Mouse (Mus musculus) kidney, embryonic 14.5 days (tissue): ENCODE results near the gene Smurf2. TPM values are rescaled to one million over a fixed set of nuclear protein-coding genes. Genes with fewer than 3 reads are reported as not detected.
"Not testable (repeated sequence)": the region's sequence is repeated elsewhere in the genome, so short reads cannot be mapped to it uniquely, and the experiment has no call there.

Experiments used
- ATAC-seq: fragments of 200-750 bp; cut with Nextera tagmentation; 2 replicates; pipeline ENCODE4 v1.8.0; 2017; ENCODE audit warnings: moderate number of reproducible peaks, mild to moderate bottlenecking, moderate TSS enrichment, moderate library complexity; ENCODE audit not compliant: low FRiP score, low TSS enrichment
- H3K27ac ChIP-seq: fragments of 300-500 bp; sonication (generic); 2 replicates; pipeline ENCODE4 v1.5.1; 2014; ENCODE audit warnings: low read depth, mild to moderate bottlenecking, low read length, moderate library complexity, mixed read lengths
- H3K27me3 ChIP-seq: fragments of 300-500 bp; sonication (generic); 2 replicates; pipeline ENCODE4 v1.6.1; 2014; ENCODE audit warnings: mild to moderate bottlenecking, low read length; ENCODE audit not compliant: control insufficient read depth, insufficient read depth
- H3K36me3 ChIP-seq: fragments of 300-500 bp; sonication (generic); 2 replicates; pipeline ENCODE4 v1.6.1; 2014; ENCODE audit warnings: low read length, mixed read lengths; ENCODE audit not compliant: control insufficient read depth, insufficient read depth
- H3K4me1 ChIP-seq: fragments of 300-500 bp; sonication (generic); 2 replicates; pipeline ENCODE4 v1.6.1; 2014; ENCODE audit warnings: low read length, mixed read lengths; ENCODE audit not compliant: control insufficient read depth, insufficient read depth
- H3K4me2 ChIP-seq: fragments of 300-500 bp; sonication (generic); replicated peaks from 2 replicates; pipeline ENCODE4 v1.6.1; 2014; ENCODE audit warnings: low read depth, mild to moderate bottlenecking, low read length
- H3K4me3 ChIP-seq: fragments of 300-500 bp; sonication (generic); 2 replicates; pipeline ENCODE4 v1.5.1; 2014; ENCODE audit warnings: mild to moderate bottlenecking, low read length
- H3K9ac ChIP-seq: fragments of 300-500 bp; sonication (generic); 2 replicates; pipeline ENCODE4 v1.6.1; 2014; ENCODE audit warnings: low read depth, mild to moderate bottlenecking, low read length, moderate library complexity
- H3K9me3 ChIP-seq: fragments of 300-500 bp; sonication (generic); 2 replicates; pipeline ENCODE4 v1.6.1; 2016; ENCODE audit warnings: low read length; ENCODE audit not compliant: control insufficient read depth
- WGBS: fragments of 180-500 bp; shearing (Covaris S2); extraction: QIAGEN DNeasy Blood & Tissue Kit; methylation state at CpG from one replicate; pipeline ENCODE4 v1.1.7; 2014; 5-methylcytosine and 5-hydroxymethylcytosine counted together
- polyA plus RNA-seq: library from polyadenylated mRNA; unstranded; fragments of >200 nt; fragmentation: Nextera tagmentation; extraction: Ambion mirVana; gene quantifications from 2 replicates; pipeline ENCODE4 v1.2.1, GENCODE M21; 2014

The Smurf2 gene
- polyA plus RNA-seq, 1 experiment from 2014 or later = 19.1 TPM

DNA sequence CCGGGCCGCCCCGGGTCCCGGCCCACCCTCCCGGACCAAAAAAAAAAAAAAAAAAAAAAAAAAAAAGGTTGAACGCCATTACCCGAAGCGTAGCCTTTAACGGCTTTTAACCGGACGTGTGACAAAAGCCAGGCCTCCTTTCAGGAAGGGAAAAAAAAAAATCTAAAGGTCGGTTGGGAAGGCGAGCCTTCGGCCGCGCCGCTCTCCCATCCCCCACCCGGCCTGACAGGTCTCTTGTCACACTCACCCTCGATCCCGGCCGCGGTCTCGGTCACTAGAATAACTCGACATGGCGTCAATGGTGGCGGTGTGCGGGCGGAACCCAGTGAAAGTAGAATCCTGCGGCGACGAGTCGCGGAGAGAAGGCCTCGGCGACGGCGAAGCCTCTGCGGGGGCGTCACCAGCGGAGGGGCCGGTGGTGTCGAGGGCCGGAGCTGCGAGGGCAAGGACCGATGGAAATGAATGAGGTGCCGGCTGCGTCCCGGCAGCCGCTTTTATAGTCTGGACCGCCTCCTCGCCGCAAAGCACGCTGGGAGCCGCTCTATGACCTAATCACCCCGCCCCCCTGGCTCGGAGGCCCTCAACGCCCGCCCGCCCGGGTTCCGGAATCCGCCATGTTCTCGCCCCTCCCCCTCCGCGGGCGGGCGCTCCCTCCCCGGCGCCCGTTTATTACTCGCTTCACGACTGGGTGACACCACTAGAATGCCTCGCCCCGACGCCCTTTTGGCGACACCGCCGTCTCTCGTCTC, 132.3 kb downstream of the Smurf2 start:
- Histone ChIP-seq H3K9ac (peak overlapping the region; percentile 100), H3K36me3 (peaks cover 55% of the 10 kb centered on the region), H3K9me3 (no peaks in the 10 kb centered on the region), H3K4me2 (peak overlapping the region; percentile 67), H3K27me3 (no peaks in the 10 kb centered on the region), H3K27ac (peak overlapping the region; percentile 90), H3K4me1 (peaks cover 19% of the 10 kb centered on the region; the same call in 1 of the 2 replicates), H3K4me3 (peak overlapping the region; percentile 78)
- WGBS = under 1% methylated on average over 70 of the region's 79 CpGs
- peak; percentile 77 for ATAC-seq

DNA sequence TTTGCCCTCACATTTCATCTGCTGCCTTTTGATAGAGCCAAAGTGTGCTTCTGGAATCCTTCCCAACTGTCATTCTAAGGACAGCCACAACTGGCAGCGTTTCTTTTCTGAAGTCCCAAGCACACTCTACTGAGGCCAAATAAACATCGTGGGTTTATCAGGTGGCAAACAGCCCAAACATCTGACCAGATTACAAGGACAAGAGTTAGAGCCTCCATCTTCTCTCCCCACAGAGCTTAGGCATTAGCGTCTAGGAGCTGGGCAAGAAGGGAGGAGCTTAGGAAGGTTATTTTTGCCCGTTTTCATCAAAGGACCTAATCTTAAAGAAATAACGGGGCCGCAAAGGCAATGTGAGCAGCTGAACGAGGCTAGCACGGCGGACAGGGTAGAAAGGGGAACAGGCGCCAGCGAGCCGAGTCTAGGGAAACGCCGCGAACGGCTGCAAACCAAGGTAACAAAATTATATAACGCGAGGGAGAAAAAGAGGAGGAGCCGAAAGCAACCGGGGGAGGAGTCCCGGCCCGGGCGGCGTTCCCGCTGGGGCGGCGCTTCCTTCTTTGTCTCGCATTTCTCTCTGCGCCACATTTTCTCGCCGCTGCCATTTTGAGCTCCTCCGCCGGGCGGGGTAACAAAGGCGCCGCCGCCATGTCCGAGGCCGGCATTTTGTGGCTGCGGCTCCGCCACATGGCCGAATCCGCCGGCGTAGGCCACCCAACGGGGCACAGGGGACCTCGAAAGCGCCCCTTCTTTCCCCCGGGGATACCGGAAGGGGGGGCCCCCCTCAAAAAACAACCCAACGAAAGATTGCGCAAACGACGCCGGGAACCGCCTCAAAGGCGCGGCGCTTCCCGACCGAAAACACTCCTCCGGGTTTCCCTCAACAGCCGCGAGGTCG, 133.1 kb downstream of the Smurf2 start:
- Histone ChIP-seq H3K9ac (peak overlapping the region; percentile 100), H3K27ac (peak overlapping the region; percentile 90), H3K4me3 (peak overlapping the region; percentile 78), H3K36me3 (peaks cover 55% of the 10 kb centered on the region), H3K4me2 (peak overlapping the region; percentile 77), H3K4me1 (peaks cover 19% of the 10 kb centered on the region; the same call in 1 of the 2 replicates), H3K27me3 (no peaks in the 10 kb centered on the region), H3K9me3 (no peaks in the 10 kb centered on the region)
- ATAC-seq = peak; percentile 9; the same call in 1 of the 2 replicates
- under 1% methylated on average over 64 of the region's 65 CpGs for WGBS

DNA sequence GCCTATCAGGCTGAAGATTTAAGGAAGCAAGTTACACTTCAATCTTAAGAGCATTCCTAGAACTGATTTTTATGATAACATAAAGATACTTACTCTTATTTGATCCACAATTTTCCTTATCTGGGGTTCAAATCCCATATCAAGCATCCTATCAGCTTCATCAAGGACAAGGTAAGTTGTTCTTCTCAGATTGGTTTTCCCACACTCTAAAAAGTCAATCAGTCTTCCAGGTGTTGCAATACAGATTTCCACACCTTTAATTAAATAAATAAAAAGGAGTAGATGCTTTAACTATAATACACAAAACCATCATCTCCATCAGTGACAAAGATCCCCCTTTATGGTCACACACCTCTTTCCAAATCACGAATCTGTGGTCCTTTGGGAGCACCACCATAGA, 135.5 kb downstream of the Smurf2 start:
- H3K27ac ChIP-seq = no peak overlapping the region
- no peak overlapping the region for H3K4me2 ChIP-seq
- H3K9me3 ChIP-seq = no peaks in the 10 kb centered on the region
- H3K4me1 ChIP-seq = peaks cover 12% of the 10 kb centered on the region; the same call in 1 of the 2 replicates
- 77% methylated on average over 1 of the region's 1 CpGs for WGBS
- no peaks in the 10 kb centered on the region for H3K27me3 ChIP-seq
- H3K4me3 ChIP-seq = no peak overlapping the region
- ATAC-seq = no peak
- no peak overlapping the region for H3K9ac ChIP-seq
- peaks cover 71% of the 10 kb centered on the region for H3K36me3 ChIP-seq

DNA sequence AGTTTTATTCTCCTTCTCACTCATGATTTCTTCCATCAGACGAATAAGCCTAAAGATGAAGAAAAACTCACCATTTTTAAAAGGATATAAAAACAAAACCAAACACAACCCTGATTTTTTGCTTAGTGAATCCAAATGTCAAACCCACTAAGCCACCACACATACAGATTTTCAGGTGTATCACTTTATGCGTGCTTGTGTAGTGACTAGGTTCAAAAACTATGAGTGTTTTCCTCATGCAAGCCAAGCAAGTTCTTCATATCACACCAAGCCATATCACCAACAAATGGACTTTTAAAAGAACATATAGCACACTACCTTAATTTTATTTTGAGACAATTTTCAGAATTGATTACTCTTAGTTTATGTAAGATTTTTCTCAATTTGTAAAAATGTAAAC, 136.0 kb downstream of the Smurf2 start:
- Histone ChIP-seq H3K27ac (no peak overlapping the region), H3K36me3 (peaks cover 74% of the 10 kb centered on the region), H3K4me1 (0 out of 2 replicates have a peak, but pooled peaks cover 9% of the 10 kb centered on the region), H3K27me3 (no peaks in the 10 kb centered on the region), H3K4me3 (no peak overlapping the region), H3K9ac (no peak overlapping the region), H3K4me2 (no peak overlapping the region), H3K9me3 (no peaks in the 10 kb centered on the region)
- WGBS = 82% methylated on average over 2 of the region's 2 CpGs
- ATAC-seq = no peak

DNA sequence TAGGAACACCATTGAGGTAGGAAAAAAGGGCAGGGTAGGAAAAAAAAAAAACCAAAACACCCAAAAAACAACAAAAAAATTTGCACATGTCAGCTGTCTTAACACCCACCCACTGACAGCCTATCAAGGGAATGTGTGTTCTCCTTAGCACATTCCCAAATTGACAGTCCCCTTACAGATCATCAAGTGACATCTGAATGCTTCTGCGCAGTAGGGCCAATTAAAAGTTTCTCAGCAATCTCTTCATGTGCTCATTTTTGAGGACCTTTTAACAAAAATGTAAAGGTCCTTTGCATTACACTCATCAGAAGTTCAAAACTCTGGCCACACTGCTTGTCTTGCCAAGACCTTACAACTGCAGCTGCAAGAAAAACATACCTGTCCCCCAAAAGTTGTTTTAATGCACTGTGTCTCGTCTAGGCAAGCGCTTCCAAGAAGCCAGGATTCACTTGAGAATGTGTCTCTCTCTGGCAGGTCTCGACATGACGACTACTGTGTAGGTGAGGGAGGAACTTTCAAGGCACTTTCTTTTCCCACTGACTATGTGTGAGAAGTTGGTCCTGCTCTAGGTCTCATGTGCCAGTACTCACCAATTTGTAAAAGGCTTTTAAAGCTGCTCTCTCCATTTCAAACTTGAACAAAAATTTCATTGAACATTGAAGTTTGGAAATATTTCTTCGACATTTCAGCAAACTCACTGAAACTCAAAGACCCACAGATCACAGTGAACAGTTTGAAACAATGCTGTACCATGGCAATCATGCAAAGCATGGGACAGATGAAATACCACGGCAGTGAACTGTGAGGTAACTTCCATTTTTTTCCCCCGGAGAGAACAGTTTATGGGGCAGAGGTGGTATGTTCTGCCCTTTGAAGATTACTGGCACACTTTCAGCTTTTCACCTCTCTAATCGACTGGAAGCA, 137.4 kb downstream of the Smurf2 start:
- Histone ChIP-seq H3K4me2 (no peak overlapping the region), H3K27me3 (no peaks in the 10 kb centered on the region), H3K9ac (no peak overlapping the region), H3K4me3 (no peak overlapping the region), H3K9me3 (no peaks in the 10 kb centered on the region), H3K36me3 (peaks cover 74% of the 10 kb centered on the region), H3K4me1 (peaks cover 9% of the 10 kb centered on the region; the same call in 1 of the 2 replicates), H3K27ac (no peak overlapping the region)
- no peak for ATAC-seq
- WGBS = 82% methylated on average over 9 of the region's 9 CpGs

DNA sequence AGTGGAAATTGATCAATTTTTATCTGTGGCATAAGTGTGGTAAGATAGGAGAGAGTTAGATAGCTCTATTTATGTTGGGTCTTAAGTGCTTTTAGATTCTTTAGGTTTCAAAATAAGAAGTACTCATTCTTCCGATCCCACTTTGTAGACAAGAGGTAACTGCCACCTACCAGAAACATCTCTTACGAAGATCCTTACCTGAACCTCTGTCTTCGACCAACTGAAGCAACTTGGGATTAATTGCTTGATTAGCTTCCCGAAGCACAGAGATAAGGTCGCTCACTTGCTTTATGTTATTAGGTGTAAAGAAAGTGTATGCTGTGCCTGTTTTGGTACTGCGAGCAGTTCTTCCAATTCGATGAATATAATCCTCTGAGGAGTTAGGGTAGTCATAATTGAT, 138.2 kb downstream of the Smurf2 start:
- 86% methylated on average over 7 of the region's 7 CpGs for WGBS
- ATAC-seq, H3K27ac ChIP-seq, H3K4me1 ChIP-seq, H3K4me3 ChIP-seq, H3K9me3 ChIP-seq, H3K4me2 ChIP-seq, H3K27me3 ChIP-seq, H3K9ac ChIP-seq: not testable (repeated sequence)
- peaks cover 73% of the 10 kb centered on the region for H3K36me3 ChIP-seq

DNA sequence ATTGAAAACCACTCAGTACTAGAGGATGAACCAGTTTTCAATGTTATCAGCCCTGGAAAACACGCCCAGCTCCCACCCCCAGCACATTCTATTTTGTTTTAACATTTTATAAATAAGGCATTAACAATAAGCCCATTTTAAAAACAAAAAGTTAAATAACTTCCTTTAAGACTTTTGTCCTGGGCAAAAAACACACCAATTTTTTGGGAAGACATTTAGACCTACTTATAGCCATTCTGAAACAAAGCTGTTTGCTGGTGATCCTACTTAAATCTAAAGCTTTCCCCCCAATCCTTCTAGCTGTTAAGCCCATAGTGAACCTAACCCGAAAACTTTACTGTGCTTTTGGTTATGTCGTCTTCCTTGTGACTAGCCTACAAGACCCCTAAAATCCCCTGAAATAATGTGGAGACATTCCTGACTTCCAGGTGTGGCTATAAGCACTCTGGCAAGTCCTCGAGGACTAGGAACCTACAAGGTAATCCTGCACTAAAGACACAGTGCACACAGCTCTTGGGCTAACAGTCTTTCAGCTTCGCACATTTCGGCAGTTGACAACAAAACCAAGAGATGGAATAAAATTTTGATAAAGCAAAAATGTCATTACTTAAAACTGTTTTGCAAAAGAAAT, 139.8 kb downstream of the Smurf2 start:
- 85% methylated on average over 6 of the region's 6 CpGs for WGBS
- Histone ChIP-seq H3K36me3 (peaks cover 66% of the 10 kb centered on the region), H3K9ac (no peak overlapping the region), H3K27me3 (no peaks in the 10 kb centered on the region), H3K9me3 (no peaks in the 10 kb centered on the region), H3K4me3 (no peak overlapping the region), H3K4me1 (peaks cover 3% of the 10 kb centered on the region; the same call in 1 of the 2 replicates), H3K4me2 (no peak overlapping the region), H3K27ac (no peak overlapping the region; the same call in 1 of the 2 replicates)
- no peak for ATAC-seq

DNA sequence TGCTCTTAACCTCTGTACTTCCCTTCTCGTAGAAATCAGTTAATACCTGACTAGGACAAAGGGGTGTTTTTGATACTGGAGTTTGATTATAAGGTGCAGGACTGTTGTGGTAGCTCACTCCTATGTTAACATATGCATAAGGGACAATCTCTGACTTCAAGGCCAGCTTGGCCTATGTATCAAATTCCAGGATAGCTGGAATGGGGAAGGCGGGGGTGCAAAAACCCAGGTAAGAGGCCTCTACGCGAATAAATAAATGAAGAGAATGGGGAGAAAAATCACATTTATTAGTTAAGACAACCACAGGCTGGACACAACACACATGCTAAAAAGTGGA, 140.5 kb downstream of the Smurf2 start:
- Histone ChIP-seq H3K27ac (peak overlapping the region; percentile 98), H3K27me3 (no peaks in the 10 kb centered on the region), H3K4me1 (no peaks in the 10 kb centered on the region; the same call in 1 of the 2 replicates), H3K9ac (peak overlapping the region; percentile 93; the same call in 1 of the 2 replicates), H3K36me3 (peaks cover 66% of the 10 kb centered on the region), H3K4me3 (peak overlapping the region; percentile 79; the same call in 1 of the 2 replicates), H3K9me3 (no peaks in the 10 kb centered on the region), H3K4me2 (peak overlapping the region; percentile 73; the same call in 1 of the 2 replicates)
- 63% methylated on average over 4 of the region's 4 CpGs for WGBS
- no peak for ATAC-seq
